Mouse (Mus musculus): ENCODE data around the gene Pla2g4e. TPM values are rescaled to one million over a fixed set of nuclear protein-coding genes. Genes with fewer than 3 reads are reported as not detected.

Gene Pla2g4e
- polyA plus RNA-seq, 1 experiment from 2014 or later, result not detected

DNA sequence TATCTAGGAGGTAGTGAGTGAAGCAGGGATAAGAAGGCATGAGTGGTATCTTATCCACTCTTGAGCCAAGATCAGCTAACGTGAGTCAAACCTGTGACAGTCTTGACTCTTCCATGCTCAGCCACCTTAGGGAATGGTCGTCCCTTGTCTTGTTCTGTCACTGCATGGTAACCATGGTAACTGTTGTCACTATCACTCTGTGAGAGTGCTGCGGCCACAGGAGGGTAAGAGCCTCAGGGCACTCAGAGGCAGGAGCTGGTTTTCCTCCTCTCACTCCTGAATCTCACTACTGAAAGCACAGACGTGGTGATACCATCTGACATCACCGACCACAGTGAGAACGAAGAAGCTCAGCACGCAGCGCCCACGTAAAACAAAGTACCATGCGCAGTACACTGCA, 19.7 kb upstream of the Pla2g4e start:
- Histone ChIP-seq H3K4me2 (ENCODE audit: low read length) (no peak overlapping the region), H3K4me1 (replicated peaks; ENCODE audit: insufficient read depth, low read length) (no peaks in the 10 kb centered on the region), H3K9me3 (replicated peaks; ENCODE audit: low read length) (no peaks in the 10 kb centered on the region), H3K4me3 (replicated peaks; ENCODE audit: low read depth, low read length) (no peak overlapping the region), H3K27ac (no peak overlapping the region), H3K36me3 (ENCODE audit: insufficient read depth, low read length) (no peaks in the 10 kb centered on the region), H3K9ac (ENCODE audit: low read depth, low read length) (no peak overlapping the region), H3K27me3 (ENCODE audit: insufficient read depth, low read length) (no peaks in the 10 kb centered on the region)
- 64% methylated on average over 10 of the region's 10 CpGs for WGBS
- ATAC-seq (replicated peaks; ENCODE audit: low FRiP score, low read depth), result no peak
- TF ChIP-seq CTCF (IDR thresholded peaks at IDR 0.05; ENCODE audit: low read depth), result no peak
- no peak for DNase-seq (ENCODE audit: low spot score)

DNA sequence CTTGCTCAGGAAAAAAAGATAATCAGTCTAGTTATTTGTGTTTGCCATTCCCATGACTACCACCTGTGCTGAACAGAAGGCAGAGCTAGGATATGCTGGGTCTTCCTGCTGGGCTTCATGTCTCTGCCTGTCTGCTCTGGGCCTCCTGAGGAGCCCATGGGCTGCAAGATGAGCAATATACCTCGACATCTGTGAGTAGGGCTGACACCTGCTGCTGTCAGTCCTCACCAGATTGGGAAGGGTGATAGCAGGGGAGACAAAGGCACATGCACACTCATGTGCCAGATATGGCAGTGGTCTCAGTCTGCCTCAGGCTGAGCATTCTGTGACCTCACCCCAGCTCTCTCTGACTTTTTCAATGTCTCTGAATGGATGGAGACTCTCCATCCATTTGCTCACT, 17.7 kb upstream of the Pla2g4e start:
- Histone ChIP-seq H3K27me3 (ENCODE audit: insufficient read depth, low read length) (no peaks in the 10 kb centered on the region), H3K4me3 (replicated peaks; ENCODE audit: low read depth, low read length) (no peak overlapping the region), H3K9me3 (replicated peaks; ENCODE audit: low read length) (no peaks in the 10 kb centered on the region), H3K36me3 (ENCODE audit: insufficient read depth, low read length) (no peaks in the 10 kb centered on the region), H3K9ac (ENCODE audit: low read depth, low read length) (no peak overlapping the region), H3K4me1 (replicated peaks; ENCODE audit: insufficient read depth, low read length) (no peaks in the 10 kb centered on the region), H3K27ac (no peak overlapping the region), H3K4me2 (ENCODE audit: low read length) (no peak overlapping the region)
- no peak for DNase-seq (ENCODE audit: low spot score)
- WGBS, result 56% methylated on average over 1 of the region's 1 CpGs
- no peak for TF ChIP-seq CTCF (IDR thresholded peaks at IDR 0.05; ENCODE audit: low read depth)
- no peak for ATAC-seq (replicated peaks; ENCODE audit: low FRiP score, low read depth)

DNA sequence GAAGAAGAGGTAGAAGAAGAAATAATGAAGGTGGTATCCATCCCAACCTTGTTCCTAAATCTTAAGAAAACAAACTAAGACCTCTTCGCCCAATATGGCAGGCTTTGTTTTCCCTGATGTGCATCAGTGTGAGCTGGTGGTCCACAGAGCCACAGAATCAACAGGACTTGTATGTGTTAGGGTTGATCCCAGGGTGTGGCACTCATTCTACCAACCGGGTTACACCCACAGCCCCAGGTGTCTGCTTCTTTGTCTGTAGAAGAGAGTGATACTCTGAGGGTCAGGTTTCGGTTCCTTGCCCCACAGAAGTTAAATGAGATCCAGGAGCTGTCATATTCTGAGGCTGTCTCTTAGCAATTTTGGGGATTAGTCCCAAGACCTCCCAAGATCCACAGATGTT, 16.2 kb upstream of the Pla2g4e start:
- Histone ChIP-seq H3K9me3 (replicated peaks; ENCODE audit: low read length) (no peaks in the 10 kb centered on the region), H3K4me2 (ENCODE audit: low read length) (no peak overlapping the region), H3K9ac (ENCODE audit: low read depth, low read length) (no peak overlapping the region), H3K27ac (no peak overlapping the region), H3K27me3 (ENCODE audit: insufficient read depth, low read length) (no peaks in the 10 kb centered on the region), H3K4me1 (replicated peaks; ENCODE audit: insufficient read depth, low read length) (no peaks in the 10 kb centered on the region), H3K4me3 (replicated peaks; ENCODE audit: low read depth, low read length) (no peak overlapping the region), H3K36me3 (ENCODE audit: insufficient read depth, low read length) (no peaks in the 10 kb centered on the region)
- 69% methylated on average over 3 of the region's 3 CpGs for whole genome bisulfite sequencing
- no peak for TF ChIP-seq CTCF (IDR thresholded peaks at IDR 0.05; ENCODE audit: low read depth)
- ATAC-seq (replicated peaks; ENCODE audit: low FRiP score, low read depth), result no peak
- no peak for DNase-seq (ENCODE audit: low spot score)

DNA sequence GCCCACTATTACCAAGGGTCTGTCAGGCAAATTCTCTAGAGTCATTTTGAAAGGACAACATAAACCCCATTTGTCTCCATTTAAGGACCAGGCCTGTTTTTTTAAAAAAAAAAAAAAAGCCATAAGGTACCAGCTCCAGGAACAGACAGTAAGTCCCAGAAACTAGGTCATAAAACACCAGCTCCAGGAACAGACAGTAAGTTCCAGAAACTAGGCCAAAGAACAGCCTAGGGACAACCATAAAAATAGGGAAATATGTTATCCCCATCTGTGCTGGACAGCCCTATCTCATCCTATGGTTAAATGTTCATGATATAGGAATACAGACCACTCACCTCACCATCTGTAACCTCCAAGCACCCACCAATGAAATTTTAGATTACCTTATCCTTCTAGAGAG, 11.1 kb upstream of the Pla2g4e start:
- H3K27ac ChIP-seq, result no peak overlapping the region
- no peak for TF ChIP-seq CTCF (IDR thresholded peaks at IDR 0.05; ENCODE audit: low read depth)
- no peak overlapping the region for H3K9ac ChIP-seq (ENCODE audit: low read depth, low read length)
- DNase-seq (ENCODE audit: low spot score), result no peak
- H3K9me3 ChIP-seq (replicated peaks; ENCODE audit: low read length), result no peaks in the 10 kb centered on the region
- no peaks in the 10 kb centered on the region for H3K36me3 ChIP-seq (ENCODE audit: insufficient read depth, low read length)
- ATAC-seq (replicated peaks; ENCODE audit: low FRiP score, low read depth), result no peak
- no peaks in the 10 kb centered on the region for H3K27me3 ChIP-seq (ENCODE audit: insufficient read depth, low read length)
- H3K4me3 ChIP-seq (replicated peaks; ENCODE audit: low read depth, low read length), result no peak overlapping the region
- H3K4me1 ChIP-seq (replicated peaks; ENCODE audit: insufficient read depth, low read length), result no peaks in the 10 kb centered on the region
- no peak overlapping the region for H3K4me2 ChIP-seq (ENCODE audit: low read length)

DNA sequence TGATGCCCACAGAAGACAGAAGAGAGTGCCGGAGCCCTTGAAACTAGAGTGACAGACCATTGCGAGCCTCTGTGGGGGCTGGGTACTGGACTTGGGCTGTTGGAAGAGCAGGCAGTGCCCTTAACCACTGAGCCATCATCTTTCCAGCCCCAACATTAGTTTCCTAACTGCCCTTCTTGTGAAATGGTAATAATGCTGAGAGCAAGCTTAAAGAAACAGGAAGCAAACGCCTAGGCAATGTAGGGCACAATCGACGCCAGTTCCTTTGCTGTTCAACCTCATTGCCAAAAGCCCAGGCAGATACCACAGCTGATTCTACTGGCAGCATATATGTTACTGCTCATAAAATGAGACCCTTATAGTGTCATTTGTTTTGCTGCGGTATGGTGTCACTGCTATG, 7.5 kb upstream of the Pla2g4e start:
- Histone ChIP-seq H3K9me3 (replicated peaks; ENCODE audit: low read length) (no peaks in the 10 kb centered on the region), H3K4me1 (replicated peaks; ENCODE audit: insufficient read depth, low read length) (no peaks in the 10 kb centered on the region), H3K36me3 (ENCODE audit: insufficient read depth, low read length) (no peaks in the 10 kb centered on the region), H3K27me3 (ENCODE audit: insufficient read depth, low read length) (no peaks in the 10 kb centered on the region), H3K27ac (no peak overlapping the region), H3K9ac (ENCODE audit: low read depth, low read length) (no peak overlapping the region), H3K4me3 (replicated peaks; ENCODE audit: low read depth, low read length) (no peak overlapping the region), H3K4me2 (ENCODE audit: low read length) (no peak overlapping the region)
- 88% methylated on average over 6 of the region's 6 CpGs for WGBS
- ATAC-seq (replicated peaks; ENCODE audit: low FRiP score, low read depth), result no peak
- no peak for TF ChIP-seq CTCF (IDR thresholded peaks at IDR 0.05; ENCODE audit: low read depth)
- DNase-seq (ENCODE audit: low spot score), result no peak

DNA sequence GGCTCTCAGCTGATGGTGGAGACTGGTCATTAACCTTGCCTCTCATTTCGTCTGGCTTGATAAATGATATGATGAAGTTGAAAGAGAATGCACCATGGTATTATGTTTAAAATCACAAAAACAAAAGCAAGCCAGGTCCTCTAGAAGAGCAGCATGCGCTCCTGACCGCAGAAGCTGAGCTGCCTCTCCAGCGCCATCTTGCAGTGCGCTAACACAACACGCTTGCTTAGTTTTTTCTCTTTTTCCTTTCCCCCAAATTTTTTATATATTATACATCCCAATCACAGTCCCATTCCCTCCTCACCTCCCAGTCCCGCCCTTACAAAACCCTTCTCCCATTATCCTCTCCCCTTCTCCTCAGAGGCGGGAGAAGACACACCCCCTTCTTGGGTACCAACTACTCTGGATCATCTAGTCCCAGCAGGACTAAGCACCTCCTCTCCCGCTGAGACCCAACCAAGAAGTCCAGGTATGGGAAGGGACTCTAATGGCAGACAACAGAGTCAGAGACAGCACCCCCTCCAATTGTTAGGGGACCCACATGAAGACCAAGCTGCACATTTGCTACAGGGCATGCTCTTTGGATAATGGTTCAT, 384 bp upstream of the Pla2g4e start:
- H3K27me3 ChIP-seq (ENCODE audit: insufficient read depth, low read length), result no peaks in the 10 kb centered on the region
- H3K36me3 ChIP-seq (ENCODE audit: insufficient read depth, low read length), result no peaks in the 10 kb centered on the region
- peak; percentile 54 for DNase-seq (ENCODE audit: low spot score)
- no peaks in the 10 kb centered on the region for H3K9me3 ChIP-seq (replicated peaks; ENCODE audit: low read length)
- H3K4me1 ChIP-seq (replicated peaks; ENCODE audit: insufficient read depth, low read length), result no peaks in the 10 kb centered on the region
- no peak for ATAC-seq (replicated peaks; ENCODE audit: low FRiP score, low read depth)
- peak; percentile 48 for TF ChIP-seq CTCF (IDR thresholded peaks at IDR 0.05; ENCODE audit: low read depth)
- peak overlapping the region; percentile 31 for H3K4me3 ChIP-seq (replicated peaks; ENCODE audit: low read depth, low read length)
- no peak overlapping the region for H3K27ac ChIP-seq
- WGBS, result 18% methylated on average over 9 of the region's 9 CpGs
- H3K9ac ChIP-seq (ENCODE audit: low read depth, low read length), result peak overlapping the region; percentile 35; the same call in 1 of the 2 replicates
- peak overlapping the region; percentile 77 for H3K4me2 ChIP-seq (ENCODE audit: low read length)

DNA sequence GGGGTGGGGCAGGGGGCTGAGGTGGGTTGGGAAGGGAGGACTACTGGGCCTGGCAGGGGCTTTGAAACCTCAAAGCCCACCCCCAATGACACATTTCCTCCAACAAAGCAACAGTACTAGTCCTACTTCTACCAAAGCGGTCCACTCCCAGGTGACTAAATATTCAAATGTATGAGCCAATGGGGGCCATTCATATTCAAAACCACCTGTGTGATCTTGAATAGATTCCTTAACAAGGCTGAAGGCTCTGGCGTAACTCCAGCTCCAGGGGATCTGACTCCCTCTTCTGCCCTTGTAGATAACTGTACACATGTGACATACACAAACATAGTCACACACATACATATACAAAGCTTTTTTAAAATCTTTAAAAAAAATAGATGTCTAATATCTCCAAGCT, 1.1 kb downstream of the Pla2g4e start:
- H3K27me3 ChIP-seq (ENCODE audit: insufficient read depth, low read length), result no peaks in the 10 kb centered on the region
- H3K9ac ChIP-seq (ENCODE audit: low read depth, low read length), result no peak overlapping the region
- no peak overlapping the region for H3K4me2 ChIP-seq (ENCODE audit: low read length)
- WGBS, result 96% methylated on average over 2 of the region's 2 CpGs
- no peak for ATAC-seq (replicated peaks; ENCODE audit: low FRiP score, low read depth)
- H3K36me3 ChIP-seq (ENCODE audit: insufficient read depth, low read length), result no peaks in the 10 kb centered on the region
- no peaks in the 10 kb centered on the region for H3K4me1 ChIP-seq (replicated peaks; ENCODE audit: insufficient read depth, low read length)
- TF ChIP-seq CTCF (IDR thresholded peaks at IDR 0.05; ENCODE audit: low read depth), result no peak
- no peak for DNase-seq (ENCODE audit: low spot score)
- H3K4me3 ChIP-seq (replicated peaks; ENCODE audit: low read depth, low read length), result no peak overlapping the region
- no peaks in the 10 kb centered on the region for H3K9me3 ChIP-seq (replicated peaks; ENCODE audit: low read length)
- H3K27ac ChIP-seq, result no peak overlapping the region
